Mouse (Mus musculus) liver, adult 2 months (tissue): ENCODE measurements around the gene Chmp2b.

Source experiments
- CTCF ChIP-seq: fragments of 200-500 bp; IDR thresholded peaks from 2 replicates; pipeline ENCODE4 v1.5.1; 2011; ENCODE audit warnings: low read depth, low read length, control low read depth
- POLR2A ChIP-seq: fragments of 200-500 bp; IDR thresholded peaks from 2 replicates; pipeline ENCODE4 v1.6.1; 2011; ENCODE audit warnings: low read length, control low read depth; ENCODE audit not compliant: insufficient read depth; ENCODE audit errors: extremely low read depth

GRCm38 (mm10) chr16:65577298-65578029 lies 14.9 kb upstream of the Chmp2b start:
- TF ChIP-seq POLR2A = no peak
- no peak for TF ChIP-seq CTCF
